Mouse (Mus musculus) embryonic fibroblast, embryonic 13.5 days (primary cell): Measurements from ENCODE around the gene Smoc1.

Experiments
- CTCF ChIP-seq: IDR thresholded peaks from 2 replicates; pipeline ENCODE4 v1.5.1; 2011; ENCODE audit warnings: mild to moderate bottlenecking, control low read depth, low read length, moderate library complexity, borderline replicate concordance; ENCODE audit not compliant: insufficient read depth
- POLR2A ChIP-seq: IDR thresholded peaks from 2 replicates; pipeline ENCODE4 v1.6.1; 2011; ENCODE audit warnings: low read depth, mild to moderate bottlenecking, control low read depth, low read length, moderate library complexity

GRCm38 (mm10) chr12:81077953-81078646 lies 51.5 kb downstream of the Smoc1 start:
- no peak for TF ChIP-seq CTCF
- no peak for TF ChIP-seq POLR2A
